Mouse (Mus musculus): ENCODE measurements around the gene Sox18. TPM values are rescaled to one million over a fixed set of nuclear protein-coding genes. Genes with fewer than 3 reads are reported as not detected.

Sox18 gene
- total RNA-seq, 2 experiments from 2014 or later: 13.4 to 13.5 TPM

- no peak for DNase-seq
- intact Hi-C loops (cut with DNase I): no loop called here
Measured at GRCm38 (mm10) chr2:181681978-181682377, 10.5 kb upstream of the Sox18 start.

GRCm38 (mm10) chr2:181680716-181681117, 9.3 kb upstream of the Sox18 start:
- no peak for DNase-seq
- intact Hi-C loops (cut with DNase I): no loop called here

- peak; percentile 74 for DNase-seq
- intact Hi-C loops (cut with DNase I): no loop called here
Measured at GRCm38 (mm10) chr2:181679951-181680715, 8.7 kb upstream of the Sox18 start, which contains the start of gene Tcea2. Tcea2 (plus strand) TSS chr2:181680310.

GRCm38 (mm10) chr2:181678780-181679179, 7.3 kb upstream of the Sox18 start:
- intact Hi-C loops (cut with DNase I): no loop called here
- DNase-seq: peak; percentile 76

GRCm38 (mm10) chr2:181677755-181678098, 6.3 kb upstream of the Sox18 start:
- DNase-seq: no peak
- intact Hi-C loops (cut with DNase I): no loop called here

- DNase-seq: no peak
- intact Hi-C loops (cut with DNase I): no loop called here
Measured at GRCm38 (mm10) chr2:181677096-181677754, 5.8 kb upstream of the Sox18 start.

- intact Hi-C loops (cut with DNase I): no loop called here
- DNase-seq: peak; percentile 62
Measured at GRCm38 (mm10) chr2:181676424-181676823, 5.0 kb upstream of the Sox18 start.

GRCm38 (mm10) chr2:181675454-181675853, 4.0 kb upstream of the Sox18 start:
- DNase-seq: peak; percentile 68
- intact Hi-C loops (cut with DNase I): no loop called here

GRCm38 (mm10) chr2:181674934-181675333, 3.5 kb upstream of the Sox18 start:
- intact Hi-C loops (cut with DNase I): no loop called here
- no peak for DNase-seq

- DNase-seq: peak; percentile 60
- intact Hi-C loops (cut with DNase I): no loop called here
Measured at GRCm38 (mm10) chr2:181673501-181673900, 2.1 kb upstream of the Sox18 start.

- DNase-seq: no peak
- intact Hi-C loops (cut with DNase I): no loop called here
Measured at GRCm38 (mm10) chr2:181671984-181672383, 544 bp upstream of the Sox18 start.

- intact Hi-C loops (cut with DNase I): no loop called here
- no peak for DNase-seq
Measured at GRCm38 (mm10) chr2:181670913-181671311, 528 bp downstream of the Sox18 start.

- DNase-seq: no peak
- intact Hi-C loops (cut with DNase I): no loop called here
Measured at GRCm38 (mm10) chr2:181670285-181670912, 1.0 kb downstream of the Sox18 start.

- no peak for DNase-seq
- intact Hi-C loops (cut with DNase I): no loop called here
Measured at GRCm38 (mm10) chr2:181663298-181663630, 8.2 kb downstream of the Sox18 start.

GRCm38 (mm10) chr2:181662620-181663297, 8.7 kb downstream of the Sox18 start:
- intact Hi-C loops (cut with DNase I): no loop called here
- DNase-seq: no peak

GRCm38 (mm10) chr2:181659609-181660055, 11.8 kb downstream of the Sox18 start:
- intact Hi-C loops (cut with DNase I): no loop called here
- DNase-seq: peak; percentile 83

- no peak for DNase-seq
- intact Hi-C loops (cut with DNase I): no loop called here
Measured at GRCm38 (mm10) chr2:181658930-181659555, 12.4 kb downstream of the Sox18 start.

- intact Hi-C loops (cut with DNase I): no loop called here
- DNase-seq: no peak
Measured at GRCm38 (mm10) chr2:181658528-181658927, 12.9 kb downstream of the Sox18 start.

- DNase-seq: no peak
- intact Hi-C loops (cut with DNase I): no loop called here
Measured at GRCm38 (mm10) chr2:181657441-181657840, 14.0 kb downstream of the Sox18 start.

- intact Hi-C loops (cut with DNase I): no loop called here
- no peak for DNase-seq
Measured at GRCm38 (mm10) chr2:181656734-181657133, 14.7 kb downstream of the Sox18 start, which contains the start of gene Gm29797. Gm29797 (plus strand) TSS chr2:181657034.

- intact Hi-C loops (cut with DNase I): no loop called here
- no peak for DNase-seq
Measured at GRCm38 (mm10) chr2:181653523-181653922, 17.9 kb downstream of the Sox18 start.
